Mouse (Mus musculus) left cerebral cortex, adult 11 months (tissue): ENCODE results near the gene Coq4.

Source experiments
- DNase-seq: peaks from one replicate; pipeline ENCODE4 v3.0.0; 2022; ENCODE audit warnings: low spot score

The Coq4 gene

GRCm38 (mm10) chr2:29846061-29846853, 59.0 kb downstream of the Coq4 start:
- no peak for DNase-seq

DNA sequence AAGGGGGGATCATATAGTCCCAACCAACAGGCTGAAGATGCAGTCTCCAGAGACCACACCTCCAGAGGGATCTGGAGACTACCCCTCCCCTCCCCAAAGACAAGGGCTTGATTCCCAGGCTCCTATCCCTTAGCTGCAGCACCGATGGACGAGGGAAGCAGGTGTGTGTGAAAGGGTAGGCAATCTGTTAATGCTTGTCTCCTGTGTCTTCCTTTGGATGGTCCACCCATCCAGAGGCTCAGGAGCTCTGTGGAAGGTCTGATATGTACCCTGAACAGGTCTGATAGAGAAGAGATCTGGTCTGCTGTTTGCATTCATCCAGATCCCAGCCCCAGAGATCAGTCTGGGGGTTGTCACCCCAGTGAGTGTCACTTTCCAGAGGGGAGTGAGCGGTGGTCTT, 59.6 kb downstream of the Coq4 start:
- no peak for DNase-seq
